Mouse (Mus musculus): ENCODE results near the gene Rpl27a. TPM values are rescaled to one million over a fixed set of nuclear protein-coding genes. Genes with fewer than 3 reads are reported as not detected.

The Rpl27a gene
- total RNA-seq, 2 experiments from 2014 or later: 121 to 135 TPM

GRCm38 (mm10) chr7:109562676-109563075 is 43.7 kb downstream of the Rpl27a start:
- DNase-seq (ENCODE audit: low spot score in 2 of 2): no peak

- no peak for DNase-seq (ENCODE audit: low spot score in 2 of 2)
Observed at GRCm38 (mm10) chr7:109563775-109564362, 44.9 kb downstream of the Rpl27a start.

GRCm38 (mm10) chr7:109566327-109566726 is 47.4 kb downstream of the Rpl27a start:
- no peak for DNase-seq (ENCODE audit: low spot score in 2 of 2)

- DNase-seq (ENCODE audit: low spot score in 2 of 2): no peak
Observed at GRCm38 (mm10) chr7:109566841-109567768, 48.2 kb downstream of the Rpl27a start.

GRCm38 (mm10) chr7:109568391-109568892 is 49.5 kb downstream of the Rpl27a start:
- no peak for DNase-seq (ENCODE audit: low spot score in 2 of 2)

Small RNA genes lying within 50 kb of the gene (microRNA-seq; reads per million reads assigned to microRNA genes)
- 0 reads per million in 2 experiments for gene Gm47284

Other genes starting within 250 kb of the Rpl27a start
- 1 to 10 TPM in 1 of 2 experiments, under 1 TPM in 1; 0.95 to 1.9 TPM for gene Stk33, start 80.1 kb upstream of the Rpl27a start, total RNA-seq (2021)
- 1 to 10 TPM; 2.8 to 4.9 TPM for gene Trim66, start 11.0 kb upstream of the Rpl27a start, total RNA-seq (2021)
- 10 to 100 TPM; 30.2 to 35.7 TPM for gene St5, start 184.5 kb downstream of the Rpl27a start, total RNA-seq (2021)
- gene Akip1, start 184.5 kb downstream of the Rpl27a start, total RNA-seq (2021): 1 to 10 TPM; 4.8 to 5.6 TPM
- gene BC051019, start 204.7 kb downstream of the Rpl27a start, total RNA-seq (2021): 1 to 10 TPM in 1 of 2 experiments, not detected in 1; 1.3 TPM
- gene Ascl3, start 212.6 kb downstream of the Rpl27a start, total RNA-seq (2021): not detected
- 10 to 100 TPM; 82.6 to 83.7 TPM for gene Tmem9b, start 233.7 kb downstream of the Rpl27a start, total RNA-seq (2021)